Mouse (Mus musculus) liver, embryonic 13.5 days (tissue): ENCODE results near the gene Rassf3. TPM values are rescaled to one million over a fixed set of nuclear protein-coding genes. Genes with fewer than 3 reads are reported as not detected.
A peak's percentile ranks its signal among the peaks of the same experiment; 100 is the strongest.

Experiments
- ATAC-seq: fragments of 200-750 bp; cut with Nextera tagmentation; 2 replicates; pipeline ENCODE4 v1.8.0; 2017; ENCODE audit warnings: low read depth, mild to moderate bottlenecking, moderate number of reproducible peaks, moderate library complexity
- DNase-seq: peaks from one replicate; pipeline ENCODE4 v3.0.0; 2022
- H3K27ac ChIP-seq: fragments of 300-500 bp; sonication (generic); 2 replicates; pipeline ENCODE4 v1.5.1; 2015; ENCODE audit warnings: moderate library complexity, mild to moderate bottlenecking, inconsistent platforms
- H3K27me3 ChIP-seq: fragments of 300-500 bp; sonication (generic); 2 replicates; pipeline ENCODE4 v1.6.1; 2015; ENCODE audit warnings: mild to moderate bottlenecking, inconsistent platforms
- H3K36me3 ChIP-seq: fragments of 300-500 bp; sonication (generic); 2 replicates; pipeline ENCODE4 v1.6.1; 2015; ENCODE audit warnings: mild to moderate bottlenecking, inconsistent platforms
- H3K4me1 ChIP-seq: fragments of 300-500 bp; sonication (generic); replicated peaks from 2 replicates; pipeline ENCODE4 v1.6.1; 2015; ENCODE audit warnings: inconsistent platforms
- H3K4me2 ChIP-seq: fragments of 300-500 bp; sonication (generic); 2 replicates; pipeline ENCODE4 v1.6.1; 2015; ENCODE audit warnings: inconsistent platforms, mild to moderate bottlenecking, moderate library complexity
- H3K4me3 ChIP-seq: fragments of 300-500 bp; sonication (generic); replicated peaks from 2 replicates; pipeline ENCODE4 v1.5.1; 2015; ENCODE audit warnings: mild to moderate bottlenecking, inconsistent platforms
- H3K9ac ChIP-seq: fragments of 300-500 bp; sonication (generic); 2 replicates; pipeline ENCODE4 v1.6.1; 2015; ENCODE audit warnings: mild to moderate bottlenecking, inconsistent platforms
- H3K9me3 ChIP-seq: fragments of 300-500 bp; sonication (generic); replicated peaks from 2 replicates; pipeline ENCODE4 v1.6.1; 2016; ENCODE audit warnings: inconsistent platforms
- WGBS: fragments of 180-500 bp; shearing (Covaris S2); methylation state at CpG from one replicate; pipeline ENCODE4 v1.1.7; 2015; ENCODE audit not compliant: insufficient replicate concordance; 5-methylcytosine and 5-hydroxymethylcytosine counted together
- polyA plus RNA-seq: library from polyadenylated mRNA; unstranded; fragments of >200 nt; fragmentation: Nextera tagmentation; extraction: Ambion mirVana; gene quantifications from 2 replicates; pipeline ENCODE4 v1.2.1, GENCODE M21; 2015

The Rassf3 gene
- polyA plus RNA-seq, 1 experiment from 2014 or later = 7.4 TPM

GRCm38 (mm10) chr10:121461404-121462161, 14.6 kb downstream of the Rassf3 start:
- 0 out of 2 replicates have a peak overlapping the region, but pooled peaks have one; percentile 7 for H3K4me3 ChIP-seq
- peaks cover 57% of the 10 kb centered on the region for H3K4me1 ChIP-seq
- peaks cover 3% of the 10 kb centered on the region; the same call in 1 of the 2 replicates for H3K36me3 ChIP-seq
- 14% methylated on average over 22 of the region's 22 CpGs for WGBS
- peak overlapping the region; percentile 41; the same call in 1 of the 2 replicates for H3K27ac ChIP-seq
- peak overlapping the region; percentile 22 for H3K4me2 ChIP-seq
- H3K27me3 ChIP-seq = no peaks in the 10 kb centered on the region
- no peak for DNase-seq
- 0 out of 2 replicates have a peak, but pooled peaks have one; percentile 29 for ATAC-seq
- H3K9ac ChIP-seq = no peak overlapping the region
- H3K9me3 ChIP-seq = no peaks in the 10 kb centered on the region

- Histone ChIP-seq H3K27me3 (no peaks in the 10 kb centered on the region), H3K36me3 (peaks cover 3% of the 10 kb centered on the region; the same call in 1 of the 2 replicates), H3K4me1 (peaks cover 69% of the 10 kb centered on the region), H3K9me3 (no peaks in the 10 kb centered on the region), H3K4me3 (no peak overlapping the region), H3K9ac (no peak overlapping the region), H3K27ac (no peak overlapping the region), H3K4me2 (no peak overlapping the region)
- ATAC-seq (no peak), DNase-seq (no peak)
- 76% methylated on average over 19 of the region's 19 CpGs for WGBS
These were observed 16.9 kb downstream of the Rassf3 start for GRCm38 (mm10) chr10:121459124-121459853.

GRCm38 (mm10) chr10:121458408-121458807, 17.7 kb downstream of the Rassf3 start:
- DNase-seq = no peak
- Histone ChIP-seq H3K4me2 (no peak overlapping the region), H3K9me3 (no peaks in the 10 kb centered on the region), H3K9ac (no peak overlapping the region), H3K4me1 (peaks cover 72% of the 10 kb centered on the region), H3K36me3 (peaks cover 3% of the 10 kb centered on the region; the same call in 1 of the 2 replicates), H3K27me3 (no peaks in the 10 kb centered on the region), H3K4me3 (no peak overlapping the region), H3K27ac (no peak overlapping the region; the same call in 1 of the 2 replicates)
- no peak for ATAC-seq
- WGBS = 66% methylated on average over 9 of the region's 9 CpGs

GRCm38 (mm10) chr10:121457381-121457780, 18.8 kb downstream of the Rassf3 start:
- Histone ChIP-seq H3K27ac (no peak overlapping the region), H3K9me3 (no peaks in the 10 kb centered on the region), H3K36me3 (no peaks in the 10 kb centered on the region), H3K4me2 (no peak overlapping the region), H3K27me3 (no peaks in the 10 kb centered on the region), H3K9ac (no peak overlapping the region), H3K4me1 (peaks cover 69% of the 10 kb centered on the region), H3K4me3 (no peak overlapping the region)
- WGBS = 74% methylated on average over 3 of the region's 3 CpGs
- no peak for ATAC-seq
- no peak for DNase-seq

- Histone ChIP-seq H3K36me3 (0 out of 2 replicates have a peak, but pooled peaks cover 3% of the 10 kb centered on the region), H3K4me2 (no peak overlapping the region), H3K27ac (no peak overlapping the region), H3K9ac (no peak overlapping the region), H3K9me3 (no peaks in the 10 kb centered on the region), H3K4me1 (peaks cover 63% of the 10 kb centered on the region), H3K27me3 (no peaks in the 10 kb centered on the region), H3K4me3 (no peak overlapping the region)
- no peak for ATAC-seq
- 74% methylated on average over 3 of the region's 3 CpGs for WGBS
- DNase-seq = no peak
These were observed 20.6 kb downstream of the Rassf3 start for GRCm38 (mm10) chr10:121455517-121455916.

- Histone ChIP-seq H3K9ac (no peak overlapping the region), H3K4me2 (no peak overlapping the region), H3K4me3 (no peak overlapping the region), H3K4me1 (peaks cover 65% of the 10 kb centered on the region), H3K27me3 (no peaks in the 10 kb centered on the region), H3K9me3 (no peaks in the 10 kb centered on the region), H3K27ac (no peak overlapping the region), H3K36me3 (0 out of 2 replicates have a peak, but pooled peaks cover 3% of the 10 kb centered on the region)
- DNase-seq = no peak
- WGBS = 51% methylated on average over 6 of the region's 6 CpGs
- peak; percentile 49 for ATAC-seq
These were observed 21.3 kb downstream of the Rassf3 start for GRCm38 (mm10) chr10:121454708-121455475.

- Histone ChIP-seq H3K27me3 (no peaks in the 10 kb centered on the region), H3K9ac (no peak overlapping the region), H3K27ac (no peak overlapping the region), H3K4me3 (no peak overlapping the region), H3K4me1 (peaks cover 59% of the 10 kb centered on the region), H3K36me3 (0 out of 2 replicates have a peak, but pooled peaks cover 3% of the 10 kb centered on the region), H3K9me3 (no peaks in the 10 kb centered on the region), H3K4me2 (no peak overlapping the region)
- no peak for ATAC-seq
- no peak for DNase-seq
- 71% methylated on average over 8 of the region's 8 CpGs for WGBS
These were observed 22.1 kb downstream of the Rassf3 start for GRCm38 (mm10) chr10:121454033-121454432.

- WGBS = 67% methylated on average over 8 of the region's 8 CpGs
- DNase-seq = no peak
- no peak overlapping the region for H3K4me2 ChIP-seq
- H3K9me3 ChIP-seq = no peaks in the 10 kb centered on the region
- no peak overlapping the region for H3K4me3 ChIP-seq
- H3K4me1 ChIP-seq = peaks cover 31% of the 10 kb centered on the region
- no peak overlapping the region for H3K9ac ChIP-seq
- H3K36me3 ChIP-seq = no peaks in the 10 kb centered on the region
- H3K27me3 ChIP-seq = no peaks in the 10 kb centered on the region
- H3K27ac ChIP-seq = no peak overlapping the region
- no peak for ATAC-seq
These were observed 30.3 kb downstream of the Rassf3 start for GRCm38 (mm10) chr10:121445808-121446207.

- Histone ChIP-seq H3K4me1 (peaks cover 31% of the 10 kb centered on the region), H3K27me3 (no peaks in the 10 kb centered on the region), H3K9me3 (no peaks in the 10 kb centered on the region), H3K9ac (no peak overlapping the region), H3K27ac (no peak overlapping the region), H3K4me2 (no peak overlapping the region), H3K36me3 (no peaks in the 10 kb centered on the region), H3K4me3 (no peak overlapping the region)
- 85% methylated on average over 7 of the region's 7 CpGs for WGBS
- no peak for DNase-seq
- ATAC-seq = no peak
These were observed 31.9 kb downstream of the Rassf3 start for GRCm38 (mm10) chr10:121444198-121444597.

- H3K4me3 ChIP-seq = no peak overlapping the region
- no peak overlapping the region for H3K27ac ChIP-seq
- H3K9me3 ChIP-seq = no peaks in the 10 kb centered on the region
- H3K27me3 ChIP-seq = no peaks in the 10 kb centered on the region
- no peak for DNase-seq
- peaks cover 31% of the 10 kb centered on the region for H3K4me1 ChIP-seq
- 78% methylated on average over 9 of the region's 9 CpGs for WGBS
- ATAC-seq = no peak
- no peaks in the 10 kb centered on the region for H3K36me3 ChIP-seq
- H3K9ac ChIP-seq = no peak overlapping the region
- no peak overlapping the region for H3K4me2 ChIP-seq
These were observed 32.4 kb downstream of the Rassf3 start for GRCm38 (mm10) chr10:121443791-121444190.

GRCm38 (mm10) chr10:121439310-121439731, 36.8 kb downstream of the Rassf3 start:
- no peak overlapping the region for H3K4me3 ChIP-seq
- H3K36me3 ChIP-seq = no peaks in the 10 kb centered on the region
- DNase-seq (no peak), ATAC-seq (no peak)
- no peaks in the 10 kb centered on the region for H3K9me3 ChIP-seq
- H3K9ac ChIP-seq = no peak overlapping the region
- H3K27ac ChIP-seq = no peak overlapping the region
- no peaks in the 10 kb centered on the region for H3K27me3 ChIP-seq
- WGBS = 74% methylated on average over 12 of the region's 12 CpGs
- H3K4me2 ChIP-seq = no peak overlapping the region
- peaks cover 40% of the 10 kb centered on the region for H3K4me1 ChIP-seq
